Comparison of ENCODE assay signal across 8 mouse cellular contexts in genomic region chr2:74762522-74763244, GRCm38 (mm10). TPM values are rescaled to one million over a fixed set of nuclear protein-coding genes. Genes with fewer than 3 reads are reported as not detected.
A peak's percentile ranks its signal among the peaks of the same experiment; 100 is the strongest.
DNase-seq lines count a peak whose midpoint lies in the region; ATAC-seq and TF ChIP-seq lines count a peak whose summit lies in the region.

Gene Hoxd1, plus strand, starts transcription at chr2:74762980.

- H3K4me1 ChIP-seq in ES-E14 (ENCODE audit: control insufficient read depth in 2 of 2, insufficient read depth in 2 of 2, low read length in 2 of 2, poor library complexity in 1 of 2): no peaks in the 10 kb centered on the region
- peaks cover 17% of the 10 kb centered on the region for H3K4me1 ChIP-seq in forebrain, embryonic 12.5 days
- peaks cover 7% of the 10 kb centered on the region for H3K4me1 ChIP-seq in intestine, embryonic 16.5 days (ENCODE audit: control insufficient read depth, insufficient read depth, low read length)
- peaks cover 3% of the 10 kb centered on the region; the same call in 1 of the 2 replicates for H3K4me1 ChIP-seq in liver, postnatal 0 days (ENCODE audit: insufficient read depth)

- ATAC-seq in cerebellum, adult (ENCODE audit: insufficient number of reproducible peaks, low FRiP score, low TSS enrichment): no peak
- peak; percentile 87 for ATAC-seq in forebrain, embryonic 12.5 days (ENCODE audit: low FRiP score)
- ATAC-seq in intestine, embryonic 16.5 days: peak; percentile 87
- ATAC-seq in liver, postnatal 0 days: no peak

- under 1% methylated on average over 60 of the region's 61 CpGs for WGBS in forebrain, embryonic 12.5 days
- WGBS in intestine, embryonic 16.5 days: under 1% methylated on average over 54 of the region's 61 CpGs
- 2% methylated on average over 39 of the region's 61 CpGs for WGBS in liver, postnatal 0 days (ENCODE audit: insufficient replicate concordance)

- no peaks in the 10 kb centered on the region for H3K36me3 ChIP-seq in ES-E14 (ENCODE audit: control insufficient read depth, insufficient read depth, low read length, poor library complexity, severe bottlenecking)
- H3K36me3 ChIP-seq in forebrain, embryonic 12.5 days (replicated peaks): no peaks in the 10 kb centered on the region
- H3K36me3 ChIP-seq in intestine, embryonic 16.5 days (ENCODE audit: control insufficient read depth, insufficient read depth, low read length): no peaks in the 10 kb centered on the region
- no peaks in the 10 kb centered on the region for H3K36me3 ChIP-seq in liver, postnatal 0 days (replicated peaks; ENCODE audit: insufficient read depth, low read length)

- intact Hi-C loops in left cerebral cortex, postnatal 10 days (cut with DNase I): no loop called here

- peaks cover 92% of the 10 kb centered on the region for H3K27me3 ChIP-seq in forebrain, embryonic 12.5 days
- H3K27me3 ChIP-seq in intestine, embryonic 16.5 days (replicated peaks; ENCODE audit: control insufficient read depth, insufficient read depth, low read length): peaks cover 48% of the 10 kb centered on the region
- H3K27me3 ChIP-seq in liver, postnatal 0 days (ENCODE audit: insufficient read depth, low read length): peaks cover 61% of the 10 kb centered on the region

- in situ Hi-C loops in ES-E14 (cut with MboI; ENCODE audit: low sequenced_read_pairs in 2 of 2, unreplicated experiment in 2 of 2): no loop called here

- H3K9me3 ChIP-seq in ES-E14 (ENCODE audit: control insufficient read depth, insufficient read depth, low read depth, low read length): no peaks in the 10 kb centered on the region
- no peaks in the 10 kb centered on the region for H3K9me3 ChIP-seq in forebrain, embryonic 12.5 days
- H3K9me3 ChIP-seq in intestine, embryonic 16.5 days (ENCODE audit: control insufficient read depth, low read length): no peaks in the 10 kb centered on the region
- H3K9me3 ChIP-seq in liver, postnatal 0 days (ENCODE audit: low read length): no peaks in the 10 kb centered on the region

- peak within 1 kb of the TSS; percentile 83 for H3K4me2 ChIP-seq in forebrain, embryonic 12.5 days
- H3K4me2 ChIP-seq in intestine, embryonic 16.5 days (ENCODE audit: low read depth, low read length): peak within 1 kb of the TSS; percentile 96
- peak within 1 kb of the TSS; percentile 50 for H3K4me2 ChIP-seq in liver, postnatal 0 days (ENCODE audit: low read depth, low read length)

- TF ChIP-seq EP300 in liver, postnatal 0 days (IDR thresholded peaks at IDR 0.05; ENCODE audit: low read depth): no peak

- H3K9ac ChIP-seq in ES-E14 (ENCODE audit: insufficient read depth, low read depth, low read length, poor library complexity, severe bottlenecking): peak within 1 kb of the TSS; percentile 42
- no peak within 1 kb of the TSS; the same call in 1 of the 2 replicates for H3K9ac ChIP-seq in forebrain, embryonic 12.5 days
- peak within 1 kb of the TSS; percentile 15; the same call in 1 of the 2 replicates for H3K9ac ChIP-seq in intestine, embryonic 16.5 days (ENCODE audit: low read depth, low read length)
- no peak within 1 kb of the TSS for H3K9ac ChIP-seq in liver, postnatal 0 days (replicated peaks)

- no peak within 1 kb of the TSS for H3K27ac ChIP-seq in ES-E14 (ENCODE audit: insufficient read depth, low read depth, low read length, poor library complexity, severe bottlenecking)
- H3K27ac ChIP-seq in forebrain, embryonic 12.5 days: no peak within 1 kb of the TSS
- no peak within 1 kb of the TSS for H3K27ac ChIP-seq in intestine, embryonic 16.5 days (ENCODE audit: low read length)
- no peak within 1 kb of the TSS for H3K27ac ChIP-seq in liver, postnatal 0 days (ENCODE audit: low read depth)

- H3K4me3 ChIP-seq in ES-E14 (ENCODE audit: insufficient read depth in 1 of 2, low read depth in 1 of 2, low read length in 2 of 2, poor library complexity in 1 of 2, severe bottlenecking in 1 of 2): peak within 1 kb of the TSS; percentile 73 to 76
- H3K4me3 ChIP-seq in forebrain, embryonic 12.5 days (replicated peaks): peak within 1 kb of the TSS; percentile 51
- H3K4me3 ChIP-seq in intestine, embryonic 16.5 days (ENCODE audit: low read length): peak within 1 kb of the TSS; percentile 53
- H3K4me3 ChIP-seq in liver, postnatal 0 days (ENCODE audit: low read depth, low read length): peak within 1 kb of the TSS; percentile 15; the same call in 1 of the 2 replicates

- TF ChIP-seq CTCF in liver, postnatal 0 days (IDR thresholded peaks at IDR 0.05; ENCODE audit: low read depth): no peak

- peak; percentile 19 to 43 for DNase-seq in cerebellum, postnatal 25 days
- DNase-seq in ES-E14 (ENCODE audit: low read depth, low spot score): no peak
- peak; percentile 20 for DNase-seq in liver, postnatal 0 days
- peak; percentile 61 for DNase-seq in testis, postnatal 10 days (ENCODE audit: low spot score)
- DNase-seq in left cerebral cortex, postnatal 10 days (ENCODE audit: extremely low spot score in 1 of 2, low spot score in 2 of 2): no peak

TF ChIP-seq in ES-E14, 5 proteins besides CTCF, POLR2A, EP300 and RAD21:
- TF ChIP-seq MAFK (IDR thresholded peaks at IDR 0.05; ENCODE audit: insufficient read depth, low read depth, low read length): no peak
- TF ChIP-seq ZNF384 (IDR thresholded peaks at IDR 0.05; ENCODE audit: low read depth, low read length): no peak
- no peak for TF ChIP-seq HCFC1 (IDR thresholded peaks at IDR 0.05; ENCODE audit: borderline replicate concordance, insufficient read depth, low read length)
- no peak for TF ChIP-seq CHD2 (IDR thresholded peaks at IDR 0.05; ENCODE audit: low read depth, low read length)
- no peak for TF ChIP-seq ZC3H11A (IDR thresholded peaks at IDR 0.05; ENCODE audit: borderline replicate concordance, low read depth, low read length)

RNA-seq across cellular contexts. Expression of gene Hoxd1, which starts in this region (rescaled TPM):
- 0.26 and 0.36 TPM in 2 replicates for total RNA-seq in ES-E14 (2012; rRNA removed)
- 0.31 and 0.52 TPM in 2 replicates for polyA plus RNA-seq in forebrain, embryonic 12.5 days (2016; fragmentation: Nextera tagmentation; extraction: Ambion mirVana)
- polyA plus RNA-seq in intestine, embryonic 16.5 days (2015; fragmentation: Nextera tagmentation; extraction: Ambion mirVana): 0.10 and 0.11 TPM in 2 replicates
- polyA plus RNA-seq in liver, postnatal 0 days (2015; fragmentation: Nextera tagmentation; extraction: Ambion mirVana): not detected in 2 replicates
- total RNA-seq in left cerebral cortex, postnatal 10 days (2021): under 1 TPM in 1 of 2 experiments, not detected in 1; 0.24 TPM

Comparison
In these comparisons a context has a peak if more than half of its experiments do, and no peak if none do; other contexts are left out.
1. Peak in ATAC-seq, H3K4me3 ChIP-seq and H3K4me2 ChIP-seq in forebrain, embryonic 12.5 days; RNA of the gene not detected or under 1 TPM.
2. Peak in ATAC-seq, H3K4me3 ChIP-seq, H3K9ac ChIP-seq and H3K4me2 ChIP-seq in intestine, embryonic 16.5 days; RNA of the gene not detected or under 1 TPM.
3. Peak in DNase-seq, H3K4me3 ChIP-seq and H3K4me2 ChIP-seq in liver, postnatal 0 days; RNA of the gene not detected or under 1 TPM.
4. DNase-seq: peak in cerebellum, postnatal 25 days (2 of 2) and testis, postnatal 10 days (single experiment); none in ES-E14 (single experiment) and left cerebral cortex, postnatal 10 days (0 of 2).
5. H3K4me3 ChIP-seq: peak in every context shown above with its lines; median percentile 74 in ES-E14; 53 in intestine, embryonic 16.5 days; 51 in forebrain, embryonic 12.5 days; 15 in liver, postnatal 0 days.
6. Peak in every context shown above with its lines, with median percentiles within 50 percentile points of each other: H3K4me2 ChIP-seq.